Mouse (Mus musculus): ENCODE measurements around the gene Lcn4.

- TF ChIP-seq POLR2A (IDR thresholded peaks at IDR 0.05; ENCODE audit: borderline replicate concordance, extremely low read depth, insufficient read depth, insufficient read length, poor library complexity, severe bottlenecking), result peak; percentile 91
- TF ChIP-seq CTCF (IDR thresholded peaks at IDR 0.05; ENCODE audit: borderline replicate concordance, extremely low read depth, insufficient read depth, insufficient read length), result no peak
Observed at GRCm38 (mm10) chr2:26627921-26628739, 43.0 kb downstream of the Lcn4 start, which contains the start of gene Fam69b.
